Mouse (Mus musculus) embryonic facial prominence, embryonic 11.5 days (tissue): ENCODE measurements around the gene Olfr287. TPM values are rescaled to one million over a fixed set of nuclear protein-coding genes. Genes with fewer than 3 reads are reported as not detected.
A peak's percentile ranks its signal among the peaks of the same experiment; 100 is the strongest.

Source experiments
- ATAC-seq: fragments of 200-750 bp; cut with Nextera tagmentation; replicated peaks from 2 replicates; pipeline ENCODE4 v1.8.0; 2017; ENCODE audit warnings: low read depth; ENCODE audit not compliant: insufficient number of reproducible peaks, low FRiP score, low TSS enrichment
- DNase-seq: peaks from one replicate; pipeline ENCODE4 v3.0.0-alpha.2; 2015; ENCODE audit warnings: low spot score
- H3K27ac ChIP-seq: fragments of 300-500 bp; sonication (generic); replicated peaks from 2 replicates; pipeline ENCODE4 v1.5.1; 2014; ENCODE audit warnings: mild to moderate bottlenecking, low read depth, low read length, control low read depth
- H3K27me3 ChIP-seq: fragments of 300-500 bp; sonication (generic); 2 replicates; pipeline ENCODE4 v1.6.1; 2014; ENCODE audit warnings: mild to moderate bottlenecking, low read length, moderate library complexity, mixed read lengths; ENCODE audit not compliant: control insufficient read depth, insufficient read depth
- H3K36me3 ChIP-seq: fragments of 300-500 bp; sonication (generic); replicated peaks from 2 replicates; pipeline ENCODE4 v1.6.1; 2014; ENCODE audit warnings: low read depth, mild to moderate bottlenecking, low read length, moderate library complexity, mixed read lengths; ENCODE audit not compliant: control insufficient read depth, insufficient read depth
- H3K4me1 ChIP-seq: fragments of 300-500 bp; sonication (generic); 2 replicates; pipeline ENCODE4 v1.6.1; 2014; ENCODE audit warnings: low read length, mixed read lengths; ENCODE audit not compliant: control insufficient read depth, insufficient read depth
- H3K4me2 ChIP-seq: fragments of 300-500 bp; sonication (generic); 2 replicates; pipeline ENCODE4 v1.6.1; 2014; ENCODE audit warnings: low read depth, mild to moderate bottlenecking, control low read depth, low read length, moderate library complexity
- H3K4me3 ChIP-seq: fragments of 300-500 bp; sonication (generic); 2 replicates; pipeline ENCODE4 v1.5.1; 2014; ENCODE audit warnings: low read depth, low read length, control low read depth
- H3K9ac ChIP-seq: fragments of 300-500 bp; sonication (generic); replicated peaks from 2 replicates; pipeline ENCODE4 v1.6.1; 2014; ENCODE audit warnings: mild to moderate bottlenecking, control low read depth, low read length
- H3K9me3 ChIP-seq: fragments of 300-500 bp; sonication (generic); replicated peaks from 2 replicates; pipeline ENCODE4 v1.6.1; 2016; ENCODE audit warnings: mild to moderate bottlenecking, low read length, inconsistent platforms, mixed read lengths; ENCODE audit not compliant: control insufficient read depth
- WGBS: fragments of 180-500 bp; shearing (Covaris S2); extraction: QIAGEN DNeasy Blood & Tissue Kit; methylation state at CpG from one replicate; pipeline ENCODE4 v1.1.7; 2014; 5-methylcytosine and 5-hydroxymethylcytosine counted together
- polyA plus RNA-seq: library from polyadenylated mRNA; unstranded; fragments of >200 nt; fragmentation: Nextera tagmentation; extraction: Ambion mirVana; gene quantifications from 2 replicates; pipeline ENCODE4 v1.2.1, GENCODE M21; 2014

Gene Olfr287
- polyA plus RNA-seq, 1 experiment from 2014 or later: not detected

GRCm38 (mm10) chr15:98166963-98167644 is 53.8 kb downstream of the Olfr287 start, which contains the start of gene Ccdc184:
Gene Ccdc184 (plus strand): TSS chr15:98167158.
- H3K9me3 ChIP-seq: no peaks in the 10 kb centered on the region
- DNase-seq: peak; percentile 32
- 3% methylated on average over 18 of the region's 18 CpGs for WGBS
- peak within 1 kb of the TSS; percentile 87 for H3K4me2 ChIP-seq
- peak within 1 kb of the TSS; percentile 47 for H3K4me3 ChIP-seq
- H3K27me3 ChIP-seq: peaks cover 39% of the 10 kb centered on the region
- peak within 1 kb of the TSS; percentile 54; the same call in 1 of the 2 replicates for H3K9ac ChIP-seq
- peaks cover 4% of the 10 kb centered on the region for H3K4me1 ChIP-seq
- peak; percentile 45 for ATAC-seq
- no peaks in the 10 kb centered on the region for H3K36me3 ChIP-seq
- no peak within 1 kb of the TSS for H3K27ac ChIP-seq

DNA sequence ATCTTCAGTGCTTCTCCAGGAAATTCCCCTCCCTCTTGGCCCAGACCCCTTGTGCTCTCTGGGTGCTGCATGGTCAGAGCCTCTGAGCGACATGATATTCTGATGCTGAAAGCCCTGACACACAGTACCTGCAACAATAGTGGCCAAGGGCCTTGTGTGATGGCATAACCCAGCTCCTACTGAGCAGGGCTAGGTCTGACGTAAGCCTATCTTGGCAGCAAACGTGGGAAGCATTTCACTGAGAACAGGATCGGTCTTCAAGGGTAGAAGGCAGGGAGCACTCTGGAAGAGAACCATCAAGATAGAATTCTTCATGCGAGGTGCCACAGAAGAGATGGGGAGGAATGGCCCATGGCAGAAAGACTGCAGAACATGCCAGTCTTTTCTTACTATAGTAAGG is 55.3 kb downstream of the Olfr287 start, which contains the start of gene Asb8:
TSS of gene Asb8 (minus strand) at position 101 of the 400 bp plus-strand sequence.
- Histone ChIP-seq H3K27ac (no peak within 1 kb of the TSS), H3K27me3 (peaks cover 36% of the 10 kb centered on the region), H3K9me3 (no peaks in the 10 kb centered on the region), H3K36me3 (no peaks in the 10 kb centered on the region), H3K9ac (no peak within 1 kb of the TSS), H3K4me1 (peaks cover 4% of the 10 kb centered on the region), H3K4me2 (no peak within 1 kb of the TSS), H3K4me3 (no peak within 1 kb of the TSS)
- ATAC-seq: no peak
- DNase-seq: no peak
- 80% methylated on average over 5 of the region's 5 CpGs for WGBS

- H3K27me3 ChIP-seq: peaks cover 7% of the 10 kb centered on the region
- H3K9ac ChIP-seq: no peak overlapping the region
- no peaks in the 10 kb centered on the region for H3K4me1 ChIP-seq
- no peak for ATAC-seq
- no peak overlapping the region for H3K27ac ChIP-seq
- no peaks in the 10 kb centered on the region for H3K36me3 ChIP-seq
- H3K9me3 ChIP-seq: no peaks in the 10 kb centered on the region
- no peak for DNase-seq
- H3K4me3 ChIP-seq: no peak overlapping the region
- 78% methylated on average over 4 of the region's 4 CpGs for WGBS
- no peak overlapping the region for H3K4me2 ChIP-seq
Observed at GRCm38 (mm10) chr15:98162561-98162960, 58.3 kb downstream of the Olfr287 start.

DNA sequence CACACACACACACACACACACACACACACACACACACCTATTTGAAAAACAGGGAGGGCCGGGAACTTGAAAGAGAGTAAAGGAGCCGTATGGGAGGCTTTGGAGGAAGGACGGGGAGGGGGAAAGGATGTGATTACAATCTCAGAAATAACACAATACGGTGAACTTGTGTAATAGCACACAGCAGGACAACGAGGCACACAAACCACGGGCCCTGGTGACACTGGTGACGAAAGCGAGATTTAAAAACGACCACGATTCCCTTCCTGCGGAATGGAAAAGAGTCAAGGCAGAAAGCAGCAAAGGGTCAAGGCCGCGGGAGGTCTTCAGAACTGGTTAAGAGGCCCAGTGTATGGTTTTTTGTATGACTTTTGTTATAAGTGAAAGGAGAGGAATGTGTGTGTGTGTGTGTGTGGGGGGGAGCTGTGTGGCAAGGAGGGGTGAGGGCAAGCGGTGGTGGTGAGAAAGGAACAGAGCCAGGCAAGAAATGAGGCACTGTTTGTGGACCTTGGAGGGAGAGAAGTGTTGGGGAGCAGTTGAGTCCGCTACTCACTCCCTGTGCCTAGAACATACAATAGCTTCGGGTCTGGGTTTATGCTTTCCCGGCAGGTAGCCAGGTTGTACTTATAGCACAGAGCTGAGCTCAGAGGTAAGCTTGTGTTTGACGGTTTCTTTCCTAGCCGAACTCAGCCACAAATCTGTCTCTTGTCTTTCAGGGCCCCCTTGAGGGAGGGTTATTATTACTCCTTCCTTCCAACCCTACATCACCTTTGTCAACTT is 59.6 kb downstream of the Olfr287 start:
- 66% methylated on average over 19 of the region's 19 CpGs for WGBS

DNA sequence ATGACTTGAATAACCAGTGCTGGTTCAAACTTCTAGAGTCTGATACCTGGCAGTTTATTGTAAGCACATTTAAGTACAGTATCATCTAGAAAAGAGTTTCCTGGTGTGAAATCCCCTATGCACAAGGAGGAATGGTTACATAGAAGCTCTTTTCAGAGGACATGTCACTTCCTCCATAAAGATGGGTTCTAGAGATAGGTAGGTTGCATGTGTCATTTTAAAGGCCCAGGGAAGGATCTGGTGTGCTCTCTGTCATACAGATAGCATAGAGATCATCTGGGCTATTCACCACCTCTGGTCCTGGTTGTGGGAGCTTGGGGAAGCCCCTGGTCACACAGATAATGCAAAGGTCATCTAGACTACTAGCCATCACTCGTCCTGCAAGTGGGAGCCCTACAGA is 63.6 kb downstream of the Olfr287 start:
- no peak for DNase-seq
- WGBS: 94% methylated on average over 1 of the region's 1 CpGs
- H3K36me3 ChIP-seq: no peaks in the 10 kb centered on the region
- no peak overlapping the region for H3K4me3 ChIP-seq
- no peak overlapping the region for H3K9ac ChIP-seq
- no peaks in the 10 kb centered on the region for H3K9me3 ChIP-seq
- ATAC-seq: no peak
- no peak overlapping the region for H3K4me2 ChIP-seq
- no peaks in the 10 kb centered on the region for H3K4me1 ChIP-seq
- H3K27ac ChIP-seq: no peak overlapping the region
- H3K27me3 ChIP-seq: no peaks in the 10 kb centered on the region

More for the DNA sequence above, 59.6 kb downstream of the Olfr287 start:
- H3K4me1 ChIP-seq: no peaks in the 10 kb centered on the region
- H3K36me3 ChIP-seq: no peaks in the 10 kb centered on the region
- no peak overlapping the region for H3K9ac ChIP-seq
- no peak overlapping the region for H3K27ac ChIP-seq
- H3K27me3 ChIP-seq: peaks cover under 1% of the 10 kb centered on the region; the same call in 1 of the 2 replicates
- no peak overlapping the region for H3K4me2 ChIP-seq
- DNase-seq: no peak
- ATAC-seq: no peak
- no peaks in the 10 kb centered on the region for H3K9me3 ChIP-seq
- no peak overlapping the region for H3K4me3 ChIP-seq

Other genes with a start within 250 kb of the Olfr287 start
- gene Col2a1, start 216.4 kb downstream of the Olfr287 start, polyA plus RNA-seq: 161 and 177 TPM in 2 replicates
- gene Pfkm, start 128.5 kb downstream of the Olfr287 start, polyA plus RNA-seq: 36.8 and 37.4 TPM in 2 replicates
- 44.2 and 45.7 TPM in 2 replicates for gene Senp1, start 127.3 kb downstream of the Olfr287 start, polyA plus RNA-seq
- 47.8 and 53.2 TPM in 2 replicates for gene Asb8, start 55.4 kb downstream of the Olfr287 start, polyA plus RNA-seq
- 2.5 and 4.2 TPM in 2 replicates for gene Ccdc184, start 53.9 kb downstream of the Olfr287 start, polyA plus RNA-seq
- not detected in 2 replicates for gene Olfr288, start 25.5 kb downstream of the Olfr287 start, polyA plus RNA-seq
- gene Gm44579, start 79 bp downstream of the Olfr287 start, polyA plus RNA-seq: not detected in 2 replicates
- gene Olfr286, start 13.4 kb upstream of the Olfr287 start, polyA plus RNA-seq: not detected in 2 replicates
- not detected in 2 replicates for gene H1fnt, start 36.2 kb upstream of the Olfr287 start, polyA plus RNA-seq
- gene Zfp641, start 75.1 kb upstream of the Olfr287 start, polyA plus RNA-seq: 0.26 and 0.50 TPM in 2 replicates
- not detected in 2 replicates for gene Olfr285, start 96.3 kb upstream of the Olfr287 start, polyA plus RNA-seq
- gene Olfr284, start 119.9 kb upstream of the Olfr287 start, polyA plus RNA-seq: not detected in 2 replicates
- gene Olfr283, start 159.9 kb upstream of the Olfr287 start, polyA plus RNA-seq: not detected in 2 replicates
- gene Olfr282, start 210.2 kb upstream of the Olfr287 start, polyA plus RNA-seq: not detected in 2 replicates
- not detected in 2 replicates for gene Olfr281, start 231.5 kb upstream of the Olfr287 start, polyA plus RNA-seq
- gene OR5BS1P, start 248.8 kb upstream of the Olfr287 start, polyA plus RNA-seq: not detected in 2 replicates